Mouse (Mus musculus) liver, embryonic 12.5 days (tissue): ENCODE data around the gene Plbd2. TPM values are rescaled to one million over a fixed set of nuclear protein-coding genes. Genes with fewer than 3 reads are reported as not detected.

Experiments
- ATAC-seq: fragments of 200-750 bp; cut with Nextera tagmentation; 2 replicates; pipeline ENCODE4 v1.8.0; 2017; ENCODE audit warnings: moderate number of reproducible peaks, mild to moderate bottlenecking, moderate library complexity
- H3K27ac ChIP-seq: fragments of 300-500 bp; sonication (generic); 2 replicates; pipeline ENCODE4 v1.5.1; 2016; ENCODE audit warnings: mild to moderate bottlenecking
- H3K27me3 ChIP-seq: fragments of 300-500 bp; sonication (generic); replicated peaks from 2 replicates; pipeline ENCODE4 v1.6.1; 2016; ENCODE audit warnings: mild to moderate bottlenecking, moderate library complexity
- H3K36me3 ChIP-seq: fragments of 300-500 bp; sonication (generic); 2 replicates; pipeline ENCODE4 v1.6.1; 2016; ENCODE audit warnings: mild to moderate bottlenecking, moderate library complexity
- H3K4me1 ChIP-seq: fragments of 300-500 bp; sonication (generic); 2 replicates; pipeline ENCODE4 v1.6.1; 2016
- H3K4me2 ChIP-seq: fragments of 300-500 bp; sonication (generic); 2 replicates; pipeline ENCODE4 v1.6.1; 2016; ENCODE audit warnings: mild to moderate bottlenecking, moderate library complexity
- H3K4me3 ChIP-seq: fragments of 300-500 bp; sonication (generic); 2 replicates; pipeline ENCODE4 v1.5.1; 2016; ENCODE audit warnings: mild to moderate bottlenecking, moderate library complexity
- H3K9ac ChIP-seq: fragments of 300-500 bp; sonication (generic); 2 replicates; pipeline ENCODE4 v1.6.1; 2016; ENCODE audit warnings: mild to moderate bottlenecking, moderate library complexity
- H3K9me3 ChIP-seq: fragments of 300-500 bp; sonication (generic); replicated peaks from 2 replicates; pipeline ENCODE4 v1.6.1; 2016; ENCODE audit warnings: mild to moderate bottlenecking, moderate library complexity
- WGBS: fragments of 180-500 bp; shearing (Covaris S2); methylation state at CpG from one replicate; pipeline ENCODE4 v1.1.7; 2016; ENCODE audit not compliant: insufficient replicate concordance; 5-methylcytosine and 5-hydroxymethylcytosine counted together
- polyA plus RNA-seq: library from polyadenylated mRNA; unstranded; fragments of >200 nt; fragmentation: Nextera tagmentation; extraction: Ambion mirVana; gene quantifications from 2 replicates; pipeline ENCODE4 v1.2.1, GENCODE M21; 2016

The Plbd2 gene
- polyA plus RNA-seq, 1 experiment from 2014 or later: 27.4 TPM

DNA sequence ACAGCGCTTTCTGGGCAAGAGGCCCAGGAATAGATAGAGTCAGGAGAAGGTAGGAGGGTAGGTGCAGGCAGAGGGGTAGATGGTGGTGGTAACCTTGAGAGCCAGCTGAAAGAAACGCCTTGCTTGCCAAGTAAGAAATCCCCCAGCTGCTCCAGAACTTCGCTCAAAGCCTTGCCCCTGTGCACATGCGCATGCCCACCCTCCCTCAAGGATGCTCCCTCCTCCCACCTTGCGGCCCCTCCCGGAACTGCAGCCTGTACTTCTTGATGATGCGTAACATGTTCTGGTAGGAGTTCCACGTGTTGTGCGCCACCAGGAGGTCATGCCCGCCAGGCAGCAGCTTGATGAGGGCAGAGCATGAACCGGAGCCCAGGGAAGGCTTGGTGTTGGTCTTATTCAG, 11.0 kb downstream of the Plbd2 start:
- Histone ChIP-seq H3K4me2 (no peak overlapping the region), H3K27ac (no peak overlapping the region), H3K4me1 (0 out of 2 replicates have a peak, but pooled peaks cover 5% of the 10 kb centered on the region), H3K4me3 (no peak overlapping the region), H3K27me3 (no peaks in the 10 kb centered on the region), H3K9me3 (no peaks in the 10 kb centered on the region), H3K36me3 (peaks cover 64% of the 10 kb centered on the region), H3K9ac (no peak overlapping the region)
- no peak for ATAC-seq
- WGBS: 72% methylated on average over 11 of the region's 11 CpGs

DNA sequence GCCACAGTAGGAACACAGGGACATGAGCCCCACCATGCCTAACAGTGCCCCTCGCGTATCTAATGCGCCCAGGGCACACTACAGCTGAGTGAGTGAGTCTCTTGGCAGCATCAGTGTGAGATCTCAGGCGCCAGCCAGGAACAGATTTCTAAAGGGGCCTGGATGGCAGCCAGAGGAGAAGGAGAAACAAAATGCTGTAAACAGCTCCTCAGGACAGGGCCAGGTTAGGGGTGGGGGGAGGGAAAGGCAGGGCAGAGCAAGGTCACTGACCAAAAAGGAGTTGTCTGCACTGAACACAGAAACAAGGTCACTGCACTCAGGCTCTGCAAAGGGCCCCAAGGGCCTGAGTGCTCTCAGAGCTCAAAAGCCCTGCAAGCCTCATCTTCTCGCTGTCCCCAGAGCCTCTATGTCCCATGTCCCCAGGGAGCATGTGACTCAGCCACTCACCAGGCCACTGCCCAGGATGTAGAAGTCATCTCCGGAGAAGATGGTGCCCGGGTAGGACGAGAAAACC, 12.7 kb downstream of the Plbd2 start:
- no peaks in the 10 kb centered on the region for H3K27me3 ChIP-seq
- H3K9ac ChIP-seq: no peak overlapping the region
- WGBS: 76% methylated on average over 8 of the region's 8 CpGs
- no peak overlapping the region for H3K27ac ChIP-seq
- H3K4me3 ChIP-seq: no peak overlapping the region
- no peaks in the 10 kb centered on the region for H3K9me3 ChIP-seq
- 0 out of 2 replicates have a peak, but pooled peaks cover 5% of the 10 kb centered on the region for H3K4me1 ChIP-seq
- peaks cover 75% of the 10 kb centered on the region for H3K36me3 ChIP-seq
- no peak overlapping the region for H3K4me2 ChIP-seq
- ATAC-seq: no peak

DNA sequence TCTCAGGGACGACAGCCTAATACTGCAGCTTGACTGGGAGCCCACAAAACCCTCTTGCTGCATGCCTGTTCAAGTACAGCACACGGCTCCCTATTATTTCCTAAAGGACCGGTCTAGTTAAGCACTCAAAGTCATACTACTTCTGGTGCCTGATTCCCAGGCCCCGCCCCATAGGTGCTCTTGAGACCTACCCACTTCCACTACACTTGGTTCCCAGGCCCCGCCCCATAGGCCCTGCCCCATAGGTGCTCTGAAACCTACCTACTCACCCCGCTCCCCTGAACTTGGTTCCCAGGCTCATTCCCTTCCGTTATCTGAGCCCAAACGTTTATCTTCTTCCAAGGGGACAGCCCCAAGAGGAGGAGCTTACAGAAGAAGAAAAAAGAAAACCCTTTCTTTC, 15.6 kb downstream of the Plbd2 start:
- 75% methylated on average over 8 of the region's 8 CpGs for WGBS
- Histone ChIP-seq H3K4me3 (no peak overlapping the region), H3K27ac (no peak overlapping the region), H3K27me3 (no peaks in the 10 kb centered on the region), H3K9me3 (no peaks in the 10 kb centered on the region), H3K9ac (no peak overlapping the region), H3K4me1 (0 out of 2 replicates have a peak, but pooled peaks cover 5% of the 10 kb centered on the region), H3K36me3 (peaks cover 64% of the 10 kb centered on the region), H3K4me2 (no peak overlapping the region)
- ATAC-seq: no peak

GRCm38 (mm10) chr5:120483399-120483798, 20.0 kb downstream of the Plbd2 start:
- no peak overlapping the region for H3K4me2 ChIP-seq
- no peak overlapping the region for H3K9ac ChIP-seq
- H3K4me3 ChIP-seq: no peak overlapping the region
- H3K27ac ChIP-seq: no peak overlapping the region
- no peak for ATAC-seq
- no peaks in the 10 kb centered on the region for H3K4me1 ChIP-seq
- 78% methylated on average over 19 of the region's 19 CpGs for WGBS
- no peaks in the 10 kb centered on the region for H3K9me3 ChIP-seq
- H3K27me3 ChIP-seq: peaks cover 17% of the 10 kb centered on the region
- H3K36me3 ChIP-seq: peaks cover 38% of the 10 kb centered on the region

GRCm38 (mm10) chr5:120481205-120481604, 22.2 kb downstream of the Plbd2 start:
- H3K4me2 ChIP-seq: no peak overlapping the region
- H3K4me1 ChIP-seq: no peaks in the 10 kb centered on the region
- 55% methylated on average over 9 of the region's 9 CpGs for WGBS
- H3K4me3 ChIP-seq: no peak overlapping the region
- no peak overlapping the region for H3K27ac ChIP-seq
- H3K9ac ChIP-seq: no peak overlapping the region
- no peak for ATAC-seq
- peaks cover 17% of the 10 kb centered on the region for H3K36me3 ChIP-seq
- no peaks in the 10 kb centered on the region for H3K9me3 ChIP-seq
- H3K27me3 ChIP-seq: peaks cover 39% of the 10 kb centered on the region

GRCm38 (mm10) chr5:120479538-120479937, 23.9 kb downstream of the Plbd2 start:
- H3K27me3 ChIP-seq: peaks cover 54% of the 10 kb centered on the region

GRCm38 (mm10) chr5:120477993-120478392, 25.4 kb downstream of the Plbd2 start:
- Histone ChIP-seq H3K36me3 (no peaks in the 10 kb centered on the region), H3K9ac (no peak overlapping the region), H3K4me2 (no peak overlapping the region), H3K27me3 (peaks cover 65% of the 10 kb centered on the region), H3K4me3 (no peak overlapping the region), H3K4me1 (no peaks in the 10 kb centered on the region), H3K27ac (no peak overlapping the region), H3K9me3 (no peaks in the 10 kb centered on the region)
- no peak for ATAC-seq
- 74% methylated on average over 5 of the region's 5 CpGs for WGBS

More at GRCm38 (mm10) chr5:120479538-120479937, 23.9 kb downstream of the Plbd2 start:
- Histone ChIP-seq H3K9ac (no peak overlapping the region), H3K4me3 (no peak overlapping the region), H3K36me3 (no peaks in the 10 kb centered on the region; the same call in 1 of the 2 replicates), H3K4me1 (no peaks in the 10 kb centered on the region), H3K4me2 (no peak overlapping the region), H3K27ac (no peak overlapping the region), H3K9me3 (no peaks in the 10 kb centered on the region)
- 54% methylated on average over 4 of the region's 4 CpGs for WGBS
- no peak for ATAC-seq

GRCm38 (mm10) chr5:120476296-120476695, 27.1 kb downstream of the Plbd2 start, which contains the start of gene Sds:
Gene Sds (plus strand): TSS chr5:120476526.
- no peaks in the 10 kb centered on the region for H3K36me3 ChIP-seq
- H3K27me3 ChIP-seq: peaks cover 79% of the 10 kb centered on the region
- no peaks in the 10 kb centered on the region for H3K4me1 ChIP-seq
- ATAC-seq: no peak
- no peak within 1 kb of the TSS for H3K9ac ChIP-seq
- H3K4me2 ChIP-seq: no peak within 1 kb of the TSS
- no peak within 1 kb of the TSS for H3K4me3 ChIP-seq
- no peak within 1 kb of the TSS for H3K27ac ChIP-seq
- H3K9me3 ChIP-seq: no peaks in the 10 kb centered on the region
- 21% methylated on average over 13 of the region's 13 CpGs for WGBS

DNA sequence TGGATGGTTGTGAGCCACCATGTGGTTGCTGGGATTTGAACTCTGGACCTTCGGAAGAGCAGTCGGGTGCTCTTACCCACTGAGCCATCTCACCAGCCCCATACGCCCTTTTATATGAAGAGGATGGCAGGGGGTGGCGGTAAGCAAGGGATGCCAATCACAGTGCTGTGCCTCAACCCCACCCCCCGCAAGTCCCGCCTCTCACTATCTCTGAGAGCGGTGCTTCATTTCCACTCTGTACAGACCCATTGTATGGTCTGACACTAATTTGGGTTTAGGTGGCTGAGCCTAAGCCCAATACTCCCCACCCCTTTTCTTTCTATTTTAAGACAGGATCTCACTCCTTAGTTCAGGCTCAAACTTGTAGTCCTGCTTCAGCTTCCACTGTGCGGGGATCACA, 27.6 kb downstream of the Plbd2 start:
- peaks cover 78% of the 10 kb centered on the region for H3K27me3 ChIP-seq
- H3K27ac ChIP-seq: no peak overlapping the region
- no peaks in the 10 kb centered on the region for H3K4me1 ChIP-seq
- H3K9ac ChIP-seq: no peak overlapping the region
- no peak; the same call in 1 of the 2 replicates for ATAC-seq
- no peak overlapping the region for H3K4me3 ChIP-seq
- 50% methylated on average over 8 of the region's 8 CpGs for WGBS
- H3K36me3 ChIP-seq: no peaks in the 10 kb centered on the region
- H3K9me3 ChIP-seq: no peaks in the 10 kb centered on the region
- no peak overlapping the region for H3K4me2 ChIP-seq

DNA sequence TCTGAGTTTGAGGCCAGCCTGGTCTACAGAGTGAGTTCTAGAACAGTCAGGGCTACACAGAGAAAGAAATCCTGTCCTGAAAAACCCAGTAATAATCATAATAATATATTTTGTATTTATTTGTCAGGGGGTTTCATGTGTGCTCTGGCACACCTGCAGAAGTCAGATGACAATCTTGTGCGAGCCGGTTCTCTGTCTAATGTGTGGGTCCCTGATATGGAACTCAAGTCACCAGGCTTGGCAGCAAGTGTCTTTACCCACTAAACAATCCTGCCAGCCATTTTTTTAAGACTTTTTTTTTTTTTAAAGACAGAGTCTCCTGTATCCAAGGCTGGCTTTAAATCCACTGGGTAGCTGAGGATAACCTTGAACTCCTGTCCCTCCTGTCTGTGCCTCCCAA, 30.1 kb downstream of the Plbd2 start:
- H3K27ac ChIP-seq: no peak overlapping the region
- WGBS: 71% methylated on average over 2 of the region's 2 CpGs

DNA sequence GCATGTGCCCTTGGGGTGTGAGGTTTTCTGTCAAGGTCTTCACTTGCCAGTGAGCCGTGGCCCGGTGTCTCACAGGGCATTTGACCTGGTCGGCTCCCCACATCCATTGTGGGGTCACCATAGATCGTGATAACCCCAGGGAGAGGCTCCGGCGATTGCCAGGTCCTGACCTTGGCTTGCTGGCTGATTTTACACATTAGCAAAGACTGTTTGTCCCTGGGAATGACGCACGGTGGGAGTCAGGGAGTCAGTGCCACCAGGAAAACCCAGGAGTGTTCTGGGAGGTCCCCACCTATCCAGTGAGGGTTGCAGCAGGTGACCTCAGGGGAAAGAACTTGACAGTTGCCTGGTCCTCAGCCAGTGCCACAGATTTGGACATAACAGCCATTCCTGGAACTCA, 30.7 kb downstream of the Plbd2 start, which contains the start of gene Sdsl:
TSS of gene Sdsl (minus strand) at position 41 of the 400 bp plus-strand sequence.
- H3K4me3 ChIP-seq: no peak within 1 kb of the TSS
- no peak within 1 kb of the TSS for H3K27ac ChIP-seq
- no peaks in the 10 kb centered on the region for H3K36me3 ChIP-seq
- no peak within 1 kb of the TSS for H3K9ac ChIP-seq
- H3K27me3 ChIP-seq: peaks cover 69% of the 10 kb centered on the region
- 55% methylated on average over 8 of the region's 8 CpGs for WGBS
- ATAC-seq: no peak
- no peaks in the 10 kb centered on the region for H3K4me1 ChIP-seq
- H3K9me3 ChIP-seq: no peaks in the 10 kb centered on the region
- H3K4me2 ChIP-seq: no peak within 1 kb of the TSS

More for the DNA sequence above, 30.1 kb downstream of the Plbd2 start:
- H3K4me3 ChIP-seq: no peak overlapping the region
- no peak overlapping the region for H3K4me2 ChIP-seq
- no peaks in the 10 kb centered on the region for H3K9me3 ChIP-seq
- ATAC-seq: no peak
- no peaks in the 10 kb centered on the region for H3K36me3 ChIP-seq
- no peaks in the 10 kb centered on the region for H3K4me1 ChIP-seq
- H3K27me3 ChIP-seq: peaks cover 75% of the 10 kb centered on the region
- no peak overlapping the region for H3K9ac ChIP-seq

DNA sequence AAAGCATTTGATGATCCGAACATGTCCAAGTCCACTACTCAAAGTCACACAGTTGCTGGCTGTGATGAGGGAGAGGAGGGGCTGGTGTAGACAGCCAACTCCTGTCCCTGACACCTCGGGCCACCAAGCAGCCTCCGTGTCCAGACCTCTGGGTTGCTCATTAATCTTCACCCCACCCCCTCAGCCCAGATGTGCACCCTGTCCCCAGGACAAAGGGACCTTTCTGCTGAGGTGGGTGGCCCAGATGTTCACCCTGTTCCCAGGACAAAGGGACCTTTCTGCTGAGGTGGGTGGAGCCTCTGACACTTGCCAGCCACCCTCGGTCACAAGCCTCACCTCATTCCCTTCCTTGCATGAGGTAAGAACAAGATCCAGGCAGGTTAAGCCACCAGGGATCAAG, 31.9 kb downstream of the Plbd2 start:
- ATAC-seq: no peak
- WGBS: 47% methylated on average over 4 of the region's 4 CpGs
- H3K4me1 ChIP-seq: 0 out of 2 replicates have a peak, but pooled peaks cover 3% of the 10 kb centered on the region
- no peak overlapping the region for H3K4me2 ChIP-seq
- H3K4me3 ChIP-seq: no peak overlapping the region
- H3K9ac ChIP-seq: no peak overlapping the region
- H3K36me3 ChIP-seq: no peaks in the 10 kb centered on the region
- no peak overlapping the region for H3K27ac ChIP-seq
- peaks cover 56% of the 10 kb centered on the region for H3K27me3 ChIP-seq
- H3K9me3 ChIP-seq: no peaks in the 10 kb centered on the region

DNA sequence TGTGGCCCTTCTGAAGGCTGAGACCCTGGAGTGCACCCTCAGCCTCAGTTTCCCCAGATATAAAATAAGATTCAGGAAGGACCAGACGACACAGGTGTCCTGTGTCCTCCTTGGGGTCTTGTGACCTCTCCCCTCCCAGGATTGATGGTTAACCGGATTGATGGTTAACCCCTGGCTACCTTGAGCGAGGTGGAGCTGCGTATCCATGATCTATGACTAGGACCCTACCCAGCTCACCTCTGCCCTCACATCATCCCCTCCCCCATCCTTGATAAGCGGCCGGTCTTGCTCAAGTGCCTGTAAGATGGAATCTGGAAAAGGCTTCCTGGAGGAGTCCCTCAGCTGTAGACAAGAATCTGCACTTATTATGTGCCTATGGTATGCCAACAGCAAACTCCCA, 34.6 kb downstream of the Plbd2 start:
- no peak for ATAC-seq
- no peak overlapping the region for H3K27ac ChIP-seq
- no peaks in the 10 kb centered on the region; the same call in 1 of the 2 replicates for H3K9me3 ChIP-seq
- no peak overlapping the region for H3K4me2 ChIP-seq
- no peak overlapping the region for H3K9ac ChIP-seq
- H3K36me3 ChIP-seq: no peaks in the 10 kb centered on the region
- no peak overlapping the region for H3K4me3 ChIP-seq
- H3K4me1 ChIP-seq: 0 out of 2 replicates have a peak, but pooled peaks cover 4% of the 10 kb centered on the region
- peaks cover 37% of the 10 kb centered on the region for H3K27me3 ChIP-seq
- WGBS: 55% methylated on average over 6 of the region's 6 CpGs
